Mouse (Mus musculus) gonadal fat pad, adult 2 months (tissue): Measurements from ENCODE around the gene Bex3. TPM values are rescaled to one million over a fixed set of nuclear protein-coding genes. Genes with fewer than 3 reads are reported as not detected.

Experiments
- DNase-seq: peaks from one replicate; pipeline ENCODE4 v3.0.0-alpha.2; 2012; ENCODE audit warnings: low read depth
- polyA plus RNA-seq: library from polyadenylated mRNA; depleted of rRNA; stranded (reverse); fragments of >200 nt; gene quantifications from 2 replicates; pipeline ENCODE4 v1.2.3, GENCODE M21; 2012; rRNA removed

Gene Bex3
- polyA plus RNA-seq, 1 experiment = 75.4 TPM

DNA sequence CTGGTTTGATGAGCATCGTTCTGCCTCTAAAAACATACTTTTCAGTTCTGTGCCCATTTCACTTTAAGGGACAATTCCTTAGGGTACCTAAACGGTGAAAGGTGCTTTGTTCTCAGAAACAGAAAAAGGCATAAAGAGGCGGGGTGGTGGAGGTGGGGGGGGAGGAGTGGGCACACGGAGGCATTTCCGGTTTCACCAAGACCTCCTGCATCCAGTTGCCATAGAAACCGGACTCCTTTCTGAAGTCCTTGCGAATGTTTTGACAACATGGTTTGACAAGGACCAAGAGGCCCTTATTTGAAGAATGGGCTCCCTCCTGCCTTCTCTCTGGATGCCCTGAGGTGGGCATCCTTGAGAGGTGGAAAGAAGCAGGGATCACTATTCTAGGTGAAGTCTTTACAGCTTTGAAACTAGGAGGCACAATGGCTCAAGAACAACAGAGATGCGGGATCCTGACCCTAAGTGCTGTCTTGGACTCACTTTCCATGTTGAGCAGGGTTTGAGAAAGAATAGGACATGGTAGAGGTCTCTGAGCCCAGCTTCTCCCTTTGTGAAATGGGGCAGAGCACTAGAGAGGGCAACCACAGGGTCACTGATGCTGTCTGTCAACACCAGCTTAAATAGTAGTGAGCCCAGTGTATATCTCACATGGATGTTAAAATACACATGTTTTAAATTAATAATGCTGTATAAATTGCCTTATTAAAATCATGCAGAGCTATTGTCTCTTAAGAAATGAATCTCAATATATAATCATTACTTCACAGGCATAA, 43.9 kb downstream of the Bex3 start:
- no peak for DNase-seq

DNA sequence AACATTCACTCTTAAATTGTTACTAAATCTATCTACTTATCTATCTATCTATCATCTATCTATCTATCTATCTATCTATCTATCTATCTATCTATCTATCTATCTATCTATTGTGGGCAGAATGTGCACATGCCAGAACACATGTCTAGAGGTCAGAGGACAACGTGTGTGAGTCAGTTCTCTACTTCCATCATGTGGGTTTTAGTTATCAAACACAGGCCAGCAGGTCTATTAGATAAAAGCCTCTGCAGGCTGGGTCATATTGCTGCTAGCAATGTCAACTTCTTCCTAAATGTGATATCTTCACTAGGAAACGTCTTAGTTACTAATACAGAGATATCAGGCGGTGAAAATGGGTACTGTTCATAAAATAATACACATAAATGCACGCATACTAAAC, 49.9 kb downstream of the Bex3 start:
- DNase-seq = no peak

Other genes starting within 250 kb of the Bex3 start
- 7.1 and 8.7 TPM in 2 replicates for gene Arxes1, start 236.9 kb upstream of the Bex3 start, polyA plus RNA-seq
- gene Bex2, start 202.0 kb upstream of the Bex3 start, polyA plus RNA-seq = 18.0 and 40.5 TPM in 2 replicates
- 39.1 and 41.1 TPM in 2 replicates for gene Nxf3, start 185.0 kb upstream of the Bex3 start, polyA plus RNA-seq
- 9.5 and 16.9 TPM in 2 replicates for gene Bex4, start 131.3 kb upstream of the Bex3 start, polyA plus RNA-seq
- gene Tceal8, start 97.9 kb upstream of the Bex3 start, polyA plus RNA-seq = 19.2 and 29.3 TPM in 2 replicates
- gene Tceal5, start 66.4 kb upstream of the Bex3 start, polyA plus RNA-seq = 0.22 and 0.74 TPM in 2 replicates
- not detected in 2 replicates for gene Tceal7, start 55.5 kb upstream of the Bex3 start, polyA plus RNA-seq
- gene Bex1, start 54.7 kb upstream of the Bex3 start, polyA plus RNA-seq = 3.3 and 7.0 TPM in 2 replicates
- gene Tceal9, start 25.2 kb upstream of the Bex3 start, polyA plus RNA-seq = 25.5 and 31.8 TPM in 2 replicates
- gene Kir3dl1, start 247.7 kb downstream of the Bex3 start, polyA plus RNA-seq = not detected in 2 replicates